ENCODE assay signal across 30 mouse cellular contexts in the genomic region with DNA sequence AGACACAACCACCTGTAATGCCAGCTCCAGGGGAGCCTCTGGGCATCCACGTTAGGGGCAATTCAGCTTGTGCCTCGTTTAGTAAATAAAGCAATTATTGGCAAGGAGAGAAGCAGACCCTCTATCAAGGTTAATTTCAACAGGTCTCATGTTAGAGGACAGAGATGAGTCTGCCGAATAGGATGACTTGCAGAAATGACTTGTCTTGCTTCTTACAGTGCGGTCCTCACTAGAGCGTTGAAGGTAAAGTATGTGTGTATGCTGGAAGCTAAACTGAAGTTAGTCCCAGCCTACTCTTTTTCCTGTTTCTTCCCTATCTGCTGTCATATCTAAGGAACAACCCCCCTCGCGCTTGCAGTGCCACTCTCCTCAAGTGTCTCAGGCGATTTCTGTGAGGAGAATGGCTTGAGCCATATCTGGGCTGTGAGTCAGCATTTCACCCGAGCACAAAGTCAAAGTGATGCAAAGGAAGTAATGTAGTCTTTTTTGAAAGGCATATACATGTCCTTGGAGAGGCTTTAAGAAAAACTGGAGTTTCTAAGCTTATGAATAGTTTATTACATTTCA. TPM values are rescaled to one million over a fixed set of nuclear protein-coding genes. Genes with fewer than 3 reads are reported as not detected.
A peak's percentile ranks its signal among the peaks of the same experiment; 100 is the strongest.
DNase-seq lines count a peak whose midpoint lies in the region; ATAC-seq and TF ChIP-seq lines count a peak whose summit lies in the region.
"Had no signal": no experiment of that assay in that cellular context is flagged by ENCODE, and none has a peak within 500 bp of the region (broad histone marks: within the 10 kb centered on the region; RNA-seq: fewer than 3 reads in every experiment).

No protein-coding gene starts in this region.

- peak overlapping the region; percentile 42 for H3K4me2 ChIP-seq in liver, embryonic 12.5 days
- H3K4me2 ChIP-seq: embryonic facial prominence, embryonic 15.5 days; forebrain, embryonic 13.5 days; heart, embryonic 13.5 days; hindbrain, embryonic 15.5 days; intestine, embryonic 15.5 days; limb, embryonic 15.5 days had no signal

- peak; percentile 80 for ATAC-seq in liver, embryonic 12.5 days
- ATAC-seq in megakaryocyte-erythroid progenitor cell, adult 5-6 weeks (replicated peaks; ENCODE audit: low FRiP score, low TSS enrichment, poor library complexity, severe bottlenecking), result peak; percentile 57; the same call in 1 of the 2 replicates
- ATAC-seq: forebrain, embryonic 13.5 days; intestine, embryonic 15.5 days; lung, postnatal 0 days; midbrain, embryonic 16.5 days had no signal

- 42% methylated on average over 9 of the region's 9 CpGs for WGBS in liver, embryonic 12.5 days (ENCODE audit: insufficient replicate concordance)

- peak overlapping the region; percentile 7 to 11; a peak in 1 of 4 replicates for H3K4me3 ChIP-seq in MEL (ENCODE audit: control insufficient read depth in 1 of 2, insufficient read depth in 1 of 2, low read depth in 2 of 2, low read length in 2 of 2)
- no peak overlapping the region for H3K4me3 ChIP-seq in liver, embryonic 12.5 days
- no peak overlapping the region for H3K4me3 ChIP-seq in left cerebral cortex, adult 2 months
- H3K4me3 ChIP-seq: embryonic facial prominence, embryonic 15.5 days; forebrain, embryonic 13.5 days; heart, embryonic 13.5 days; hindbrain, embryonic 15.5 days; intestine, embryonic 15.5 days; limb, embryonic 15.5 days had no signal

- peaks cover 12 to 15% of the 10 kb centered on the region in 2 experiments for H3K4me1 ChIP-seq in MEL (ENCODE audit: control insufficient read depth in 1 of 2, insufficient read depth in 2 of 2, low read length in 2 of 2)
- peaks cover 24% of the 10 kb centered on the region for H3K4me1 ChIP-seq in liver, embryonic 12.5 days
- H3K4me1 ChIP-seq: embryonic facial prominence, embryonic 15.5 days; forebrain, embryonic 13.5 days; hindbrain, embryonic 15.5 days; intestine, embryonic 15.5 days; limb, embryonic 15.5 days had no signal

- no peak for TF ChIP-seq RAD21 in MEL (IDR thresholded peaks at IDR 0.05; ENCODE audit: low read depth, low read length)

- no peaks in the 10 kb centered on the region for H3K79me2 ChIP-seq in MEL (ENCODE audit: control insufficient read depth, insufficient read depth, low read length, poor library complexity)

- H3K36me3 ChIP-seq in MEL (ENCODE audit: control insufficient read depth in 1 of 2, insufficient read depth in 2 of 2, low read length in 2 of 2), result peaks cover 0 to 17% of the 10 kb centered on the region in 2 experiments; a peak in 2 of 4 replicates
- peaks cover 63% of the 10 kb centered on the region for H3K36me3 ChIP-seq in liver, embryonic 12.5 days

- no peaks in the 10 kb centered on the region for H3K27me3 ChIP-seq in MEL (ENCODE audit: control insufficient read depth in 1 of 2, insufficient read depth in 2 of 2, low read length in 2 of 2)
- no peaks in the 10 kb centered on the region for H3K27me3 ChIP-seq in liver, embryonic 12.5 days (replicated peaks)
- H3K27me3 ChIP-seq: embryonic facial prominence, embryonic 15.5 days; forebrain, embryonic 13.5 days; heart, embryonic 13.5 days; hindbrain, embryonic 15.5 days; intestine, embryonic 15.5 days; limb, embryonic 15.5 days had no signal

- TF ChIP-seq POLR2A in MEL (IDR thresholded peaks at IDR 0.05; ENCODE audit: control insufficient read depth in 1 of 2, insufficient read depth in 1 of 2, low read depth in 1 of 2, low read length in 2 of 2, poor library complexity in 1 of 2), result peak in 1 of 2 experiments; percentile 46; a peak in 2 of 4 replicates

- no peak for TF ChIP-seq CTCF in MEL (IDR thresholded peaks at IDR 0.05 in 2 of 3, conservative IDR thresholded peaks at IDR 0.05 in 1 of 3; ENCODE audit: control insufficient read depth in 1 of 3, insufficient read depth in 1 of 3, low read depth in 2 of 3, low read length in 3 of 3, poor library complexity in 1 of 3, severe bottlenecking in 1 of 3)
- TF ChIP-seq CTCF in left cerebral cortex, adult 2 months (IDR thresholded peaks at IDR 0.05), result no peak

- peak; percentile 63 for TF ChIP-seq EP300 in MEL (IDR thresholded peaks at IDR 0.05; ENCODE audit: low read depth in 1 of 2, low read length in 2 of 2)

- peak; percentile 88 for DNase-seq in MEL (ENCODE audit: low read depth, low spot score)
- peak; percentile 13 for DNase-seq in c-Kit-positive CD71-positive TER-119-positive erythroid progenitor cells, embryonic 14.5 days (ENCODE audit: low spot score)
- no peak for DNase-seq in kidney, adult 9 months
- no peak for DNase-seq in layer of hippocampus, postnatal 36 days
- no peak for DNase-seq in left cerebral cortex, adult 2 months (ENCODE audit: extremely low spot score in 1 of 2, low spot score in 2 of 2)
- DNase-seq: adrenal gland, adult 8-10 months; cerebellum, adult 11 months; cerebellum, postnatal 14 days; embryo, embryonic 11 days; gastrocnemius, postnatal 14 days; heart, adult 18-20 months; heart, postnatal 4 days; right cerebral cortex, postnatal 14 days; thymus, adult 2 months had no signal

- H3K9ac ChIP-seq in MEL (ENCODE audit: control insufficient read depth, low read depth, low read length, poor library complexity, severe bottlenecking), result peak overlapping the region; percentile 36
- no peak overlapping the region for H3K9ac ChIP-seq in liver, embryonic 12.5 days
- H3K9ac ChIP-seq: embryonic facial prominence, embryonic 15.5 days; forebrain, embryonic 13.5 days; heart, embryonic 13.5 days; hindbrain, embryonic 15.5 days; intestine, embryonic 15.5 days; limb, embryonic 15.5 days had no signal

- intact Hi-C loops in left cerebral cortex, adult 2 months (cut with DNase I), result loop anchor here (2.0 kb wide), 1 partner anchor 46 kb away; no protein-coding TSS in a partner anchor

- peak overlapping the region; percentile 86 for H3K27ac ChIP-seq in MEL (ENCODE audit: control insufficient read depth, low read depth, low read length)
- H3K27ac ChIP-seq in liver, embryonic 12.5 days, result peak overlapping the region; percentile 79
- no peak overlapping the region for H3K27ac ChIP-seq in left cerebral cortex, adult 2 months
- H3K27ac ChIP-seq: embryonic facial prominence, embryonic 15.5 days; forebrain, embryonic 13.5 days; heart, embryonic 13.5 days; hindbrain, embryonic 15.5 days; intestine, embryonic 15.5 days; limb, embryonic 15.5 days had no signal

- H3K9me3 ChIP-seq in MEL (replicated peaks; ENCODE audit: insufficient read depth, low read length), result no peaks in the 10 kb centered on the region
- no peaks in the 10 kb centered on the region for H3K9me3 ChIP-seq in liver, embryonic 12.5 days (replicated peaks)
- H3K9me3 ChIP-seq: embryonic facial prominence, embryonic 15.5 days; forebrain, embryonic 13.5 days; heart, embryonic 13.5 days; hindbrain, embryonic 15.5 days; intestine, embryonic 15.5 days; limb, embryonic 15.5 days had no signal

TF ChIP-seq in MEL, 35 proteins besides CTCF, POLR2A, EP300 and RAD21 (continues in another document):
- TF ChIP-seq E2F4 (IDR thresholded peaks at IDR 0.05; ENCODE audit: borderline replicate concordance, low read depth, low read length) (no peak), ELF1 (IDR thresholded peaks at IDR 0.05; ENCODE audit: low read depth, low read length) (0 out of 2 replicates have a peak, but pooled peaks have one; percentile 39), RCOR1 (IDR thresholded peaks at IDR 0.05; ENCODE audit: low read depth, low read length) (peak; percentile 47; the same call in 1 of the 2 replicates), TBP (IDR thresholded peaks at IDR 0.05; ENCODE audit: low read depth, low read length) (peak; percentile 57; the same call in 1 of the 2 replicates), USF2 (IDR thresholded peaks at IDR 0.05; ENCODE audit: borderline replicate concordance in 1 of 2, insufficient read depth in 1 of 2, low read depth in 1 of 2, low read length in 2 of 2) (no peak), KAT2A (conservative IDR thresholded peaks at IDR 0.05; ENCODE audit: low read depth, low read length) (no peak), ZKSCAN1 (IDR thresholded peaks at IDR 0.05; ENCODE audit: low read depth, low read length) (no peak), MAZ (IDR thresholded peaks at IDR 0.05; ENCODE audit: low read depth, low read length) (no peak), HCFC1 (IDR thresholded peaks at IDR 0.05; ENCODE audit: low read depth, low read length) (0 out of 2 replicates have a peak, but pooled peaks have one; percentile 39), MXI1 (IDR thresholded peaks at IDR 0.05; ENCODE audit: low read depth, low read length) (no peak), MEF2A (IDR thresholded peaks at IDR 0.05; ENCODE audit: extremely low read depth, insufficient replicate concordance, low read depth, low read length, poor library complexity, severe bottlenecking) (no peak)

RNA-seq across cellular contexts. Expression of a gene that starts 7.9 kb away (rescaled TPM):
- total RNA-seq in MEL (2012; rRNA removed), result 15.5 and 16.1 TPM in 2 replicates
- 10 to 100 TPM in 1 of 2 experiments, not detected in 1; 22.4 TPM for polyA plus RNA-seq in MEL (2012; ENCODE audit: insufficient read depth in 1 of 2, insufficient read length in 2 of 2, low read depth in 1 of 2, low replicate concordance in 2 of 2, missing spikeins in 1 of 2)
- 20.2 and 20.9 TPM in 2 replicates for polyA plus RNA-seq in liver, embryonic 12.5 days (2016; fragmentation: Nextera tagmentation; extraction: Ambion mirVana)
- total RNA-seq in megakaryocyte-erythroid progenitor cell, adult 5-6 weeks (2014; fragmentation: Nextera tagmentation), result 8.5 and 9.8 TPM in 2 replicates
- 15.4 and 29.9 TPM in 2 replicates for total RNA-seq in megakaryocyte-erythroid progenitor cell, adult 5-6 weeks (2017)
- 10 to 100 TPM in 1 of 2 experiments, 1 to 10 TPM in 1; 9.5 to 10.9 TPM for total RNA-seq in layer of hippocampus, postnatal 36 days (2021)
- total RNA-seq in left cerebral cortex, adult 2 months (2021), result 10 to 100 TPM in 1 of 2 experiments, 1 to 10 TPM in 1; 8.5 to 12.2 TPM

RNA-seq across cellular contexts. Expression of a gene that starts 27.3 kb away (rescaled TPM):
- 41.2 and 46.2 TPM in 2 replicates for total RNA-seq in MEL (2012; rRNA removed)
- polyA plus RNA-seq in MEL (2012; ENCODE audit: insufficient read depth in 1 of 2, insufficient read length in 2 of 2, low read depth in 1 of 2, low replicate concordance in 2 of 2, missing spikeins in 1 of 2), result 10 to 100 TPM; 70.4 to 70.5 TPM
- polyA plus RNA-seq in liver, embryonic 12.5 days (2016; fragmentation: Nextera tagmentation; extraction: Ambion mirVana), result 12.7 and 13.8 TPM in 2 replicates
- 76.2 and 112 TPM in 2 replicates for total RNA-seq in megakaryocyte-erythroid progenitor cell, adult 5-6 weeks (2014; fragmentation: Nextera tagmentation)
- total RNA-seq in megakaryocyte-erythroid progenitor cell, adult 5-6 weeks (2017), result 54.3 and 57.2 TPM in 2 replicates
- 10 to 100 TPM in 1 of 2 experiments, 1 to 10 TPM in 1; 8.7 to 10.4 TPM for total RNA-seq in layer of hippocampus, postnatal 36 days (2021)
- 1 to 10 TPM; 7.5 to 8.9 TPM for total RNA-seq in left cerebral cortex, adult 2 months (2021)

RNA-seq across cellular contexts. Expression of a gene that starts 29.4 kb away (rescaled TPM):
- not detected in 2 replicates for total RNA-seq in MEL (2012; rRNA removed)
- not detected for polyA plus RNA-seq in MEL (2012; ENCODE audit: insufficient read depth in 1 of 2, insufficient read length in 2 of 2, low read depth in 1 of 2, low replicate concordance in 2 of 2, missing spikeins in 1 of 2)
- polyA plus RNA-seq in liver, embryonic 12.5 days (2016; fragmentation: Nextera tagmentation; extraction: Ambion mirVana), result not detected in 2 replicates
- total RNA-seq in megakaryocyte-erythroid progenitor cell, adult 5-6 weeks (2014; fragmentation: Nextera tagmentation), result not detected in 2 replicates
- not detected in 2 replicates for total RNA-seq in megakaryocyte-erythroid progenitor cell, adult 5-6 weeks (2017)
- not detected for total RNA-seq in layer of hippocampus, postnatal 36 days (2021)
- not detected for total RNA-seq in left cerebral cortex, adult 2 months (2021)
- total RNA-seq: adrenal gland, adult 8-10 months; gastrocnemius, postnatal 14 days; heart, adult 18-20 months; heart, postnatal 4 days; layer of hippocampus, postnatal 14 days; left cerebral cortex, postnatal 36 days; neutrophil, adult 5-6 weeks had no signal
- polyA plus RNA-seq: embryonic facial prominence, embryonic 15.5 days; forebrain, embryonic 13.5 days; frontal cortex, adult 2 months; heart, embryonic 13.5 days; hindbrain, embryonic 15.5 days; intestine, embryonic 15.5 days; kidney, embryonic 14.5 days; limb, embryonic 15.5 days; lung, postnatal 0 days; midbrain, embryonic 16.5 days; stomach, embryonic 16.5 days had no signal

Comparison
In these comparisons a context has a peak if more than half of its experiments do, and no peak if none do; other contexts are left out.
1. DNase-seq: peak in MEL (single experiment) and c-Kit-positive CD71-positive TER-119-positive erythroid progenitor cells, embryonic 14.5 days (single experiment); none in kidney, adult 9 months (single experiment), layer of hippocampus, postnatal 36 days (0 of 2) and left cerebral cortex, adult 2 months (0 of 2).
2. H3K4me3 ChIP-seq: peak in MEL (2 of 2); none in liver, embryonic 12.5 days (single experiment) and left cerebral cortex, adult 2 months (single experiment).